Mouse (Mus musculus): Measurements from ENCODE around the gene Lmtk2. TPM values are rescaled to one million over a fixed set of nuclear protein-coding genes. Genes with fewer than 3 reads are reported as not detected.
A peak's percentile ranks its signal among the peaks of the same experiment; 100 is the strongest.

Gene Lmtk2
- 68.2 and 69.3 TPM in 2 replicates for polyA plus RNA-seq (2012; rRNA removed)

GRCm38 (mm10) chr5:144100149-144100935 lies at the start of gene Lmtk2:
Gene Lmtk2, plus strand, starts transcription at chr5:144100436.
- peak within 1 kb of the TSS; percentile 89 for H3K4me3 ChIP-seq (ENCODE audit: insufficient read depth, low read length)
- TF ChIP-seq CTCF (IDR thresholded peaks at IDR 0.05; ENCODE audit: extremely low read depth, insufficient read depth, low read length), result peak; percentile 62
- peak; percentile 88 for TF ChIP-seq POLR2A (IDR thresholded peaks at IDR 0.05; ENCODE audit: extremely low read depth, insufficient read depth, low read length)
- peak within 1 kb of the TSS; percentile 96 for H3K27ac ChIP-seq (ENCODE audit: insufficient read depth, low read length)
- H3K4me1 ChIP-seq (ENCODE audit: control insufficient read depth, insufficient read depth, low read length), result peaks cover 5% of the 10 kb centered on the region

- no peak overlapping the region for H3K4me3 ChIP-seq (ENCODE audit: insufficient read depth, low read length)
- no peak; the same call in 1 of the 2 replicates for TF ChIP-seq CTCF (IDR thresholded peaks at IDR 0.05; ENCODE audit: extremely low read depth, insufficient read depth, low read length)
- no peak for TF ChIP-seq POLR2A (IDR thresholded peaks at IDR 0.05; ENCODE audit: extremely low read depth, insufficient read depth, low read length)
- no peak overlapping the region for H3K27ac ChIP-seq (ENCODE audit: insufficient read depth, low read length)
- peaks cover 1% of the 10 kb centered on the region for H3K4me1 ChIP-seq (ENCODE audit: control insufficient read depth, insufficient read depth, low read length)
Measured at GRCm38 (mm10) chr5:144051268-144051667, 49.0 kb upstream of the Lmtk2 start.

- Histone ChIP-seq H3K4me1 (ENCODE audit: control insufficient read depth, insufficient read depth, low read length) (peaks cover 1% of the 10 kb centered on the region), H3K4me3 (ENCODE audit: insufficient read depth, low read length) (no peak overlapping the region), H3K27ac (ENCODE audit: insufficient read depth, low read length) (no peak overlapping the region)
- TF ChIP-seq CTCF (IDR thresholded peaks at IDR 0.05; ENCODE audit: extremely low read depth, insufficient read depth, low read length), result no peak
- TF ChIP-seq POLR2A (IDR thresholded peaks at IDR 0.05; ENCODE audit: extremely low read depth, insufficient read depth, low read length), result no peak
Measured at GRCm38 (mm10) chr5:144053450-144053849, 46.8 kb upstream of the Lmtk2 start.

- TF ChIP-seq POLR2A (IDR thresholded peaks at IDR 0.05; ENCODE audit: extremely low read depth, insufficient read depth, low read length) (no peak), CTCF (IDR thresholded peaks at IDR 0.05; ENCODE audit: extremely low read depth, insufficient read depth, low read length) (no peak)
- Histone ChIP-seq H3K4me3 (ENCODE audit: insufficient read depth, low read length) (no peak overlapping the region), H3K4me1 (ENCODE audit: control insufficient read depth, insufficient read depth, low read length) (peaks cover 1% of the 10 kb centered on the region), H3K27ac (ENCODE audit: insufficient read depth, low read length) (no peak overlapping the region)
Measured at GRCm38 (mm10) chr5:144054340-144054739, 45.9 kb upstream of the Lmtk2 start.

GRCm38 (mm10) chr5:144064093-144064492 lies 36.1 kb upstream of the Lmtk2 start:
- TF ChIP-seq CTCF (IDR thresholded peaks at IDR 0.05; ENCODE audit: extremely low read depth, insufficient read depth, low read length) (no peak), POLR2A (IDR thresholded peaks at IDR 0.05; ENCODE audit: extremely low read depth, insufficient read depth, low read length) (no peak)
- Histone ChIP-seq H3K4me1 (ENCODE audit: control insufficient read depth, insufficient read depth, low read length) (peaks cover 2% of the 10 kb centered on the region; the same call in 1 of the 2 replicates), H3K4me3 (ENCODE audit: insufficient read depth, low read length) (no peak overlapping the region), H3K27ac (ENCODE audit: insufficient read depth, low read length) (no peak overlapping the region)

GRCm38 (mm10) chr5:144066036-144066435 lies 34.2 kb upstream of the Lmtk2 start:
- peaks cover 2% of the 10 kb centered on the region; the same call in 1 of the 2 replicates for H3K4me1 ChIP-seq (ENCODE audit: control insufficient read depth, insufficient read depth, low read length)
- TF ChIP-seq CTCF (IDR thresholded peaks at IDR 0.05; ENCODE audit: extremely low read depth, insufficient read depth, low read length), result no peak
- TF ChIP-seq POLR2A (IDR thresholded peaks at IDR 0.05; ENCODE audit: extremely low read depth, insufficient read depth, low read length), result no peak

GRCm38 (mm10) chr5:144070064-144070463 lies 30.2 kb upstream of the Lmtk2 start:
- TF ChIP-seq POLR2A (IDR thresholded peaks at IDR 0.05; ENCODE audit: extremely low read depth, insufficient read depth, low read length) (no peak), CTCF (IDR thresholded peaks at IDR 0.05; ENCODE audit: extremely low read depth, insufficient read depth, low read length) (no peak)
- H3K4me3 ChIP-seq (ENCODE audit: insufficient read depth, low read length), result no peak overlapping the region
- no peaks in the 10 kb centered on the region for H3K4me1 ChIP-seq (ENCODE audit: control insufficient read depth, insufficient read depth, low read length)
- no peak overlapping the region for H3K27ac ChIP-seq (ENCODE audit: insufficient read depth, low read length)

More at GRCm38 (mm10) chr5:144066036-144066435, 34.2 kb upstream of the Lmtk2 start:
- no peak overlapping the region for H3K27ac ChIP-seq (ENCODE audit: insufficient read depth, low read length)
- H3K4me3 ChIP-seq (ENCODE audit: insufficient read depth, low read length), result no peak overlapping the region

- H3K4me3 ChIP-seq (ENCODE audit: insufficient read depth, low read length), result no peak overlapping the region
- H3K27ac ChIP-seq (ENCODE audit: insufficient read depth, low read length), result no peak overlapping the region
- H3K4me1 ChIP-seq (ENCODE audit: control insufficient read depth, insufficient read depth, low read length), result no peaks in the 10 kb centered on the region
- TF ChIP-seq POLR2A (IDR thresholded peaks at IDR 0.05; ENCODE audit: extremely low read depth, insufficient read depth, low read length) (no peak), CTCF (IDR thresholded peaks at IDR 0.05; ENCODE audit: extremely low read depth, insufficient read depth, low read length) (no peak)
Measured at GRCm38 (mm10) chr5:144071249-144071648, 29.0 kb upstream of the Lmtk2 start.

GRCm38 (mm10) chr5:144077541-144077940 lies 22.7 kb upstream of the Lmtk2 start:
- H3K27ac ChIP-seq (ENCODE audit: insufficient read depth, low read length), result peak overlapping the region; percentile 33; the same call in 1 of the 2 replicates
- peaks cover 11% of the 10 kb centered on the region for H3K4me1 ChIP-seq (ENCODE audit: control insufficient read depth, insufficient read depth, low read length)
- TF ChIP-seq CTCF (IDR thresholded peaks at IDR 0.05; ENCODE audit: extremely low read depth, insufficient read depth, low read length) (no peak), POLR2A (IDR thresholded peaks at IDR 0.05; ENCODE audit: extremely low read depth, insufficient read depth, low read length) (no peak)
- no peak overlapping the region for H3K4me3 ChIP-seq (ENCODE audit: insufficient read depth, low read length)

- Histone ChIP-seq H3K4me1 (ENCODE audit: control insufficient read depth, insufficient read depth, low read length) (peaks cover 11% of the 10 kb centered on the region), H3K27ac (ENCODE audit: insufficient read depth, low read length) (no peak overlapping the region), H3K4me3 (ENCODE audit: insufficient read depth, low read length) (no peak overlapping the region)
- TF ChIP-seq POLR2A (IDR thresholded peaks at IDR 0.05; ENCODE audit: extremely low read depth, insufficient read depth, low read length), result no peak
- TF ChIP-seq CTCF (IDR thresholded peaks at IDR 0.05; ENCODE audit: extremely low read depth, insufficient read depth, low read length), result no peak
Measured at GRCm38 (mm10) chr5:144080886-144081285, 19.4 kb upstream of the Lmtk2 start.

Measured in cortical plate, adult 2 months (tissue).